Mouse (Mus musculus): ENCODE results near the gene Hkdc1. TPM values are rescaled to one million over a fixed set of nuclear protein-coding genes. Genes with fewer than 3 reads are reported as not detected.

Hkdc1 gene
- polyA plus RNA-seq, 1 experiment from 2014 or later, result 0.51 TPM

GRCm38 (mm10) chr10:62344004-62344752 lies 78.1 kb downstream of the Hkdc1 start:
- 87% methylated on average over 9 of the region's 9 CpGs for WGBS

GRCm38 (mm10) chr10:62342512-62342911 lies 79.8 kb downstream of the Hkdc1 start:
- H3K27me3 ChIP-seq (ENCODE audit: control insufficient read depth, insufficient read depth, low read depth, low read length), result no peaks in the 10 kb centered on the region
- H3K9me3 ChIP-seq (replicated peaks; ENCODE audit: control insufficient read depth, low read length, poor library complexity, severe bottlenecking), result no peaks in the 10 kb centered on the region
- WGBS, result 88% methylated on average over 6 of the region's 6 CpGs
- no peak overlapping the region for H3K4me2 ChIP-seq (ENCODE audit: low read length)
- no peaks in the 10 kb centered on the region for H3K36me3 ChIP-seq (ENCODE audit: control insufficient read depth, insufficient read depth, low read length)
- no peak overlapping the region for H3K4me3 ChIP-seq (ENCODE audit: low read depth, low read length)
- H3K4me1 ChIP-seq (ENCODE audit: control insufficient read depth, insufficient read depth, low read length), result peaks cover 19% of the 10 kb centered on the region
- H3K27ac ChIP-seq (ENCODE audit: low read length), result no peak overlapping the region
- no peak for ATAC-seq
- H3K9ac ChIP-seq (ENCODE audit: low read depth, low read length), result no peak overlapping the region

More at GRCm38 (mm10) chr10:62344004-62344752, 78.1 kb downstream of the Hkdc1 start:
- Histone ChIP-seq H3K9ac (ENCODE audit: low read depth, low read length) (no peak overlapping the region), H3K9me3 (replicated peaks; ENCODE audit: control insufficient read depth, low read length, poor library complexity, severe bottlenecking) (0 out of 2 replicates have a peak, but pooled peaks cover 4% of the 10 kb centered on the region), H3K36me3 (ENCODE audit: control insufficient read depth, insufficient read depth, low read length) (no peaks in the 10 kb centered on the region), H3K4me3 (ENCODE audit: low read depth, low read length) (no peak overlapping the region), H3K27me3 (ENCODE audit: control insufficient read depth, insufficient read depth, low read depth, low read length) (no peaks in the 10 kb centered on the region), H3K4me2 (ENCODE audit: low read length) (no peak overlapping the region), H3K27ac (ENCODE audit: low read length) (no peak overlapping the region), H3K4me1 (ENCODE audit: control insufficient read depth, insufficient read depth, low read length) (peaks cover 8% of the 10 kb centered on the region)
- no peak for ATAC-seq

- Histone ChIP-seq H3K36me3 (ENCODE audit: control insufficient read depth, insufficient read depth, low read length) (no peaks in the 10 kb centered on the region), H3K4me1 (ENCODE audit: control insufficient read depth, insufficient read depth, low read length) (peaks cover 22% of the 10 kb centered on the region), H3K4me3 (ENCODE audit: low read depth, low read length) (no peak overlapping the region), H3K27me3 (ENCODE audit: control insufficient read depth, insufficient read depth, low read depth, low read length) (no peaks in the 10 kb centered on the region), H3K27ac (ENCODE audit: low read length) (no peak overlapping the region), H3K4me2 (ENCODE audit: low read length) (no peak overlapping the region), H3K9me3 (replicated peaks; ENCODE audit: control insufficient read depth, low read length, poor library complexity, severe bottlenecking) (no peaks in the 10 kb centered on the region), H3K9ac (ENCODE audit: low read depth, low read length) (no peak overlapping the region)
- WGBS, result 90% methylated on average over 4 of the region's 4 CpGs
- ATAC-seq, result no peak
These were observed 80.3 kb downstream of the Hkdc1 start for GRCm38 (mm10) chr10:62341956-62342355.

DNA sequence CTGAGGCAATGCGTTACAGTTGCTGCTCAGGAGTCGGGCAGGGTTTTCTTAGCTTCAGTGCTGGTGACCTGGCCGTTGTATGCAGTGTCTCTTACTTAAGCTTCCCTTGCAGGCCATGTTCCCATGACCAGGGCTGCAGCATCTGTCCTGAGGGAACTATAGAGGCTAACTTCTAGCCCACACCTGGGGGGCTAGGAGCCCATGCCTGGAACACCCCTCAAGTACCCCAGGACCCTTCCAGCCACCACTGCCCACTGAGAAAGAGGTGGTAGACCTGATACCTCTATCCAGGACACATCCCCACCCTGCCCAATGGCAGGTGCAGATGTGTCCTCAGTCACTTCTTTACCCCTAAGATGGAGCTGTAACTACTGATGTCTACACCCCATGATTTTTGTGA lies 81.3 kb downstream of the Hkdc1 start:
- H3K4me1 ChIP-seq (ENCODE audit: control insufficient read depth, insufficient read depth, low read length), result peaks cover 29% of the 10 kb centered on the region
- H3K27me3 ChIP-seq (ENCODE audit: control insufficient read depth, insufficient read depth, low read depth, low read length), result no peaks in the 10 kb centered on the region
- peak overlapping the region; percentile 86 for H3K4me2 ChIP-seq (ENCODE audit: low read length)
- ATAC-seq, result no peak
- H3K27ac ChIP-seq (ENCODE audit: low read length), result peak overlapping the region; percentile 94
- H3K9ac ChIP-seq (ENCODE audit: low read depth, low read length), result peak overlapping the region; percentile 92
- H3K36me3 ChIP-seq (ENCODE audit: control insufficient read depth, insufficient read depth, low read length), result no peaks in the 10 kb centered on the region
- H3K4me3 ChIP-seq (ENCODE audit: low read depth, low read length), result peak overlapping the region; percentile 86
- WGBS, result 21% methylated on average over 3 of the region's 3 CpGs
- H3K9me3 ChIP-seq (replicated peaks; ENCODE audit: control insufficient read depth, low read length, poor library complexity, severe bottlenecking), result no peaks in the 10 kb centered on the region

GRCm38 (mm10) chr10:62340095-62340731 lies 82.1 kb downstream of the Hkdc1 start:
- H3K4me1 ChIP-seq (ENCODE audit: control insufficient read depth, insufficient read depth, low read length), result peaks cover 34% of the 10 kb centered on the region
- peak overlapping the region; percentile 86 for H3K4me2 ChIP-seq (ENCODE audit: low read length)
- under 1% methylated on average over 37 of the region's 38 CpGs for WGBS
- peak overlapping the region; percentile 86 for H3K4me3 ChIP-seq (ENCODE audit: low read depth, low read length)
- no peaks in the 10 kb centered on the region for H3K36me3 ChIP-seq (ENCODE audit: control insufficient read depth, insufficient read depth, low read length)
- H3K9me3 ChIP-seq (replicated peaks; ENCODE audit: control insufficient read depth, low read length, poor library complexity, severe bottlenecking), result no peaks in the 10 kb centered on the region
- H3K27me3 ChIP-seq (ENCODE audit: control insufficient read depth, insufficient read depth, low read depth, low read length), result no peaks in the 10 kb centered on the region
- peak; percentile 97 for ATAC-seq
- peak overlapping the region; percentile 92 for H3K9ac ChIP-seq (ENCODE audit: low read depth, low read length)
- H3K27ac ChIP-seq (ENCODE audit: low read length), result peak overlapping the region; percentile 94

GRCm38 (mm10) chr10:62339211-62340094 lies 82.8 kb downstream of the Hkdc1 start:
- peak overlapping the region; percentile 94 for H3K27ac ChIP-seq (ENCODE audit: low read length)
- no peaks in the 10 kb centered on the region for H3K27me3 ChIP-seq (ENCODE audit: control insufficient read depth, insufficient read depth, low read depth, low read length)
- ATAC-seq, result peak; percentile 66
- peak overlapping the region; percentile 86 for H3K4me2 ChIP-seq (ENCODE audit: low read length)
- H3K9me3 ChIP-seq (replicated peaks; ENCODE audit: control insufficient read depth, low read length, poor library complexity, severe bottlenecking), result no peaks in the 10 kb centered on the region
- peak overlapping the region; percentile 92 for H3K9ac ChIP-seq (ENCODE audit: low read depth, low read length)
- 3% methylated on average over 45 of the region's 45 CpGs for WGBS
- peak overlapping the region; percentile 86 for H3K4me3 ChIP-seq (ENCODE audit: low read depth, low read length)
- peaks cover 41% of the 10 kb centered on the region for H3K4me1 ChIP-seq (ENCODE audit: control insufficient read depth, insufficient read depth, low read length)
- no peaks in the 10 kb centered on the region for H3K36me3 ChIP-seq (ENCODE audit: control insufficient read depth, insufficient read depth, low read length)

DNA sequence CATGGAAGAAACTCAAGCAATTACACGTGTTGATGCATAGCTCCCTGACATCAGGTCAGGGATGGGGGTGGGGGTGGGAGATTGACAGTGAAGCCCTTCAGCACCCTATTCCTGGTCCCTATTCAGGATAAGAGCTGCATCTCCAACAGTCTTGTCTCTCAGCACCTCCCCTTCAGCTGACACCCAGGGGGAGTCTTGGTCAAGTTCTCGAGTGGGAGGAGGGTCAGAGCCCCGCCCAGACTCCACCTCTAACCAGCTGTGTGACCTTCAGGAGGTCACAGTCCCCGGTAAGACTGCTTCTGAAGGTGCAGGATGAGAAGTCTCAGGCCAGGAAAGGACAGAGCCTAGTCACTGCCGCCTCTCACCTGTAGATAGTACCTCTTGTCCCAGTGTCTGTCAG lies 83.7 kb downstream of the Hkdc1 start:
- Histone ChIP-seq H3K36me3 (ENCODE audit: control insufficient read depth, insufficient read depth, low read length) (no peaks in the 10 kb centered on the region), H3K9ac (ENCODE audit: low read depth, low read length) (peak overlapping the region; percentile 92), H3K4me2 (ENCODE audit: low read length) (peak overlapping the region; percentile 86), H3K27ac (ENCODE audit: low read length) (no peak overlapping the region), H3K27me3 (ENCODE audit: control insufficient read depth, insufficient read depth, low read depth, low read length) (no peaks in the 10 kb centered on the region), H3K9me3 (replicated peaks; ENCODE audit: control insufficient read depth, low read length, poor library complexity, severe bottlenecking) (no peaks in the 10 kb centered on the region), H3K4me3 (ENCODE audit: low read depth, low read length) (peak overlapping the region; percentile 86), H3K4me1 (ENCODE audit: control insufficient read depth, insufficient read depth, low read length) (peaks cover 42% of the 10 kb centered on the region)
- ATAC-seq, result no peak
- WGBS, result 30% methylated on average over 5 of the region's 5 CpGs

DNA sequence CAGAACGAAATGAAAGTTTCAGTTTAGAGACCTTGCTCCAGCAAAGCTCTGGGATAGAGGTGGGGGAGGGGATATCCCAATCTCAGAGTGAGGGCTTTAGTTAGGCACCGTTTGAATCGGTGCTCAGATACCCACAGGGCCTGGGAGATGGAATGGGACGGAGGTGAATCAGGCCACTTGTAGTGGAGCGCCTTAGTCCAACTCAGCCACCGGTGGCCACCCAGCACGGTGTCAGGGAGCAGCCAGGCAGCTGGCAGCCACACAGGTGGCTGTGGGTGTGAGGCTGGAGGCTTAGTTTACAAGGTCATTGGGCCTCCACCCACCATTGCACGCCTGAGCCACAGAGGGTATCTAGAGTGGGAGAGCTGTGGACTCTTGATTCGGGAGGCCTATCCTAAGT lies 84.1 kb downstream of the Hkdc1 start:
- no peak for ATAC-seq
- Histone ChIP-seq H3K27ac (ENCODE audit: low read length) (no peak overlapping the region), H3K4me2 (ENCODE audit: low read length) (peak overlapping the region; percentile 86), H3K9me3 (replicated peaks; ENCODE audit: control insufficient read depth, low read length, poor library complexity, severe bottlenecking) (no peaks in the 10 kb centered on the region), H3K27me3 (ENCODE audit: control insufficient read depth, insufficient read depth, low read depth, low read length) (no peaks in the 10 kb centered on the region), H3K4me1 (ENCODE audit: control insufficient read depth, insufficient read depth, low read length) (peaks cover 43% of the 10 kb centered on the region), H3K36me3 (ENCODE audit: control insufficient read depth, insufficient read depth, low read length) (no peaks in the 10 kb centered on the region), H3K9ac (ENCODE audit: low read depth, low read length) (peak overlapping the region; percentile 92), H3K4me3 (ENCODE audit: low read depth, low read length) (peak overlapping the region; percentile 86)
- WGBS, result 28% methylated on average over 9 of the region's 9 CpGs

Measured in midbrain, embryonic 16.5 days (tissue).